Mouse (Mus musculus) frontal cortex, postnatal 36 days (tissue): ENCODE data around the gene Taldo1.

ENCODE experiments used
- DNase-seq, 2 experiments: peaks; one replicate each; pipeline ENCODE4 v3.0.0; 2022; ENCODE audit warnings: low spot score in 2 of 2

Gene Taldo1

GRCm38 (mm10) chr7:141420030-141420702 is 28.2 kb downstream of the Taldo1 start:
- no peak for DNase-seq

- no peak for DNase-seq
These were observed 31.8 kb downstream of the Taldo1 start for GRCm38 (mm10) chr7:141423811-141424210.

GRCm38 (mm10) chr7:141426948-141427730 is 35.1 kb downstream of the Taldo1 start:
- DNase-seq: no peak

DNA sequence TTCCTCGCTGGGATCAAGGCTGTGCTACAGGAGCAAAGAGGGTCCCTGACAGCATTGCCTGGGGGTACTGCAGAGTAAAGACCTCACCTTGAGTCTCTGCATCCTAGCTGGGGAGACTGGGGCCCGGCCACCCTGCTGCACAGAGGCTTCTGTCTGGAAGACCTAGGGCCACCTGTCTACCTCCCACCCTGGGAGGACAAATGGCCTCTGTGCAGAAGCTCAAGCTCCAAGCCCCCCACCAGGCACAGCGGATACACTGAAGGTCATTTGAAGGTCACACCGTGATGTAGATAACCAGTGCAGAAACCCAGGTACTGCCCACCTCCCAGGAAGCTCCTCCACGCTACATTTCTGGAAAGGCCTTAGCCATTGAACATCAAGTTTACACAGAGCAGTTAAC is 36.7 kb downstream of the Taldo1 start:
- DNase-seq: no peak

- peak; percentile 92 to 93 for DNase-seq
These were observed 37.3 kb downstream of the Taldo1 start, which contains the start of gene Cend1 for GRCm38 (mm10) chr7:141429310-141429709. Gene Cend1 (minus strand): TSS chr7:141429491.

- DNase-seq: no peak
These were observed 38.0 kb downstream of the Taldo1 start for GRCm38 (mm10) chr7:141429840-141430584.

GRCm38 (mm10) chr7:141430585-141431240 is 38.7 kb downstream of the Taldo1 start:
- DNase-seq: no peak

DNA sequence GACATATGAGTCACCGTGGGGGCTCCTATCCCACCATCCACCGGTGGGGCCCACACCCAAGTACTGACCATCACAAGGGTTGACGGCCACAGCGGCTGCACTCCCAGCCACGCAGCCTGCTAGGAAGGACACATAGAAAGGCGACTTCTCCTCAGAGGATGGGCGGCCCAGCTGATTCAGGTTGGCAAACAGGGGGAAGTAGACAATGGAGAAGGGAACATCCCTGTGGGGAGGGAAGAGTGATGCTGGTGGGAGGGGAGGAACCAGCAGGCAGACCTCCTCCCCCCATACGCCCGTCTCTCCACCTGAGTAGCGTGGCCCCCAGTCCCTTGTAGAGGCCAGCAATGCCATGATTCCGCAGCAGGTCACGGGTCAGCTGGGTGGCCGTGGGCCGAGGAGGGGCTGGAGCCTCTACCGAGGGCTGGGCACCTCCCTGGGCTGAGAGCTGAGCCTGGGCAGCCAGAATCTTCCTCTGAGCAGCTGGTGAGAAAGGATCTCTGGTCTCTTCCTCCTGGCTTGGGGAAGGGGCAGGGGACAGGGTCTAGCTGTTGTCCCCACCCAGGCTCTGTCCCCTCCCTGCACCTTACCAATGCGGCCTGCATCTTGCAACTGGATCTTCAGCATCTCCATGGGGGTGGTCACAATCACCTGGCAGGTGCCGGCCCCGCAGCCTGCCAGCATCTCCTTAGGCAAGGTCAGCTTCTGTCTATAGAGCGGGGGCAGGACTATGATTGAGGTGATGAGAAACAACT is 39.6 kb downstream of the Taldo1 start:
- DNase-seq: no peak

DNA sequence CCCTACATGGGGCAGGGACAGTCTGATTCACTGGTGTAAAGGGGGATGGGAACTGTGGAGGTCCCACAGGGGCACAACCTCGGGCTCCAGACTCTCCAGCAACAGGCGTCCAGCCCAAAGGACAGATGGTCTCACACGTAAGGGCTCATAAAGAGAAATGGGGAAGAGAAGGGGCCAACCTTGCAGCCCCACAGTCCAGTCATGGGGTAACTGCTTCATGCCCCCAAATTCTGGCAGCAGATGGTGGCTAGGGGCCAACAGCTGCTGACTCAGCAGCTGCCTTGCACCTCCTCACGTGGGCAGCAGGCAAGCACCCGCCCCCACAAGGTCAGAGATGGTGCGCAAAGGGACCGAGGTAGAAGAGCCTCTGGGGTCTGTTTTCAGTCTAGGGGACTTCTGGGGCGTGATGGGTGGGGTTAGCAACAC is 40.2 kb downstream of the Taldo1 start:
- no peak for DNase-seq

- DNase-seq: no peak
These were observed 40.9 kb downstream of the Taldo1 start for GRCm38 (mm10) chr7:141432741-141433516.

DNA sequence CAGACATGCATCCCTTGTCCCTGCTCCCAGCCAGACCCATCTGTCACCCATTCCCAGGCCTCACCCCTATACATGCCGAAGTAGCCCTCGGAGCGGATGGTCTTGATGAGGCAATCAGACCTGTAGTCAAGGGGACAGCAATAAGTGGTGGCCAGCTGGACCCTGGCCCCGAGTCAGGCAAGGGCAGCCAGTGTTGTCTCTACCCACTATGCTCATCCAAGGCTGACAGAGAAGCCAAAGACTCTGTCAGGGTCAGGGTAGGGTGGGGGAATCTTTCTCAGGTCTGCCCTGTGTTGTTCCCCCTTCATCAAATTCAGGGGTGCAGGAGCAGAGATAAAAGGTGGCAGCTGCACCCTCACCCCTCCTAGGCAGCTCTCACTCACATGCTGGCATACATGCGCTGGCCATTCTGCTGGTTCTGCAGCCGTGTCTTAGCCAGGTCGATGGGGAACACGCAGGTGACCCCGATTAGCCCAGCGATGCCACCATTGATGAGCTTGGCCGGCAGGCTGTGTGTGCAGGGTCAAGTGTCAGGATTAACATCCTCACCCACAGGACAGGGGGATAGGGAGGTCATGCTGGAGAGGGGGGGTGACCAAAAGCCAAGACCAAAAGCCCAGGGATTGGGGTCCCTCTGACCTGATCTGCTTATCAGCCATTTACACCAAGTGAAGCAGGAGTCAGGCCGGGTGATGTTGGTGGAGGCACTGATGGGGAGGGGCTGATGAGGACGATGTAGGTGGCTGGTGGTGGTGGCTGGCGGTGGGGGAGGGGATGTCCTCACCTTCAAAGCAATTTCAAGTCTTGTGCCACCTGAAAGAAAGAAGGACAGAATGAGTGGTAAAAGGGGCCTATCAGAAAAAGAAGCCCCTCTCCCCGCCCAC is 41.8 kb downstream of the Taldo1 start:
- DNase-seq: no peak

- peak; percentile 70 to 80 for DNase-seq
These were observed 42.5 kb downstream of the Taldo1 start for GRCm38 (mm10) chr7:141434464-141434863.

DNA sequence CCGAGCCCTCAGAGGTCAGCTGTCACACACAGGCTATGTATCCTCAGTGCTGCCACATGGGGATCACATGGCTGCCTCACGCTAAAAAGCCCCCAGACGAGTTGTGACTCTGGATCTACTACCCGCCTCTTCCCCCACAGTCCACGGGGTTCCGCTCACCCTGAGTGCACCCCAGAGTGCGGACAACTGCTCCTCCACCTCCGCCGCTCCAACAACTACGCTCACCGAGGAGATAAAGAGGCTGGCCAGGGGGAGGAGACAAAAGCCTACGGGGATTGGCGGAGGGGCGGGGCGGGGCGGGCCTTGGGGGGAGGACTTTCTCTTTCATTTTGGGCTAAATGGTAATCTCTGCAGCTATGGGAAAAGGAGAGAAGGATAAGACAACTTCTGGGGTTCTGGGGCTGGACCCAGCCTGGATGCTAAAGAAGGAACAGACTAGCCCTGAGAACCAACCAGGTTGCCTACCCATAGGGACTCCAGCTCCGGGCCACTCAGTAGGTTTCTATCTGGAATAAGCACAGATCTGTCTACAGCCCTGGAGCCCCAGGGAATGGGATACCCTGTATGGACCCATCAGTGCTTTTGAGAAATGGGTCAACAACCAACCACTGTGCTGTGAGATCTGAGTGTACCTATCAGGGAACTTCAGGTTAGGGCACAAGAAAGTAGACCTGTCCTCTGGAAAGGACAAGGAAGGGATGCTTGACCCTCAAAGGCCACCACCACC is 43.3 kb downstream of the Taldo1 start:
- DNase-seq: peak in 1 of 2 experiments; percentile 52

GRCm38 (mm10) chr7:141435856-141436522 is 44.0 kb downstream of the Taldo1 start:
- no peak for DNase-seq

GRCm38 (mm10) chr7:141436523-141436892 is 44.5 kb downstream of the Taldo1 start:
- no peak for DNase-seq

- peak; percentile 83 to 85 for DNase-seq
These were observed 45.5 kb downstream of the Taldo1 start, which contains the start of gene Slc25a22 for GRCm38 (mm10) chr7:141437178-141438120. Gene Slc25a22 (minus strand): TSS chr7:141437892.
